Mouse (Mus musculus) megakaryocyte progenitor cell, adult 5-6 weeks (primary cell): ENCODE results near the gene Gtf2e1. TPM values are rescaled to one million over a fixed set of nuclear protein-coding genes. Genes with fewer than 3 reads are reported as not detected.
A peak's percentile ranks its signal among the peaks of the same experiment; 100 is the strongest.

ENCODE experiments used
- ATAC-seq: replicated peaks from 2 replicates; pipeline ENCODE4 v1.8.0; 2016; ENCODE audit warnings: mild to moderate bottlenecking, moderate TSS enrichment, inconsistent platforms; ENCODE audit not compliant: poor library complexity
- total RNA-seq, 2 experiments: library from RNA; stranded (forward) in 1 of 2; stranded (reverse) in 1 of 2; fragments of 157-497, 149-512 nt in 1 of 2; fragments of 200-1000 nt in 1 of 2; gene quantifications; 2 replicates each; pipeline versions ENCODE4 v1.2.3 to v1.2.4; 2015 to 2017

Gene Gtf2e1
- total RNA-seq (2015) (18.8 and 19.5 TPM in 2 replicates), total RNA-seq (2017) (24.9 and 26.6 TPM in 2 replicates)

- peak; percentile 96 for ATAC-seq
Measured at GRCm38 (mm10) chr16:37539611-37540580, at the start of gene Gtf2e1, which contains the start of gene Rabl3. TSS of gene Gtf2e1 (minus strand) at chr16:37539789. TSS of gene Rabl3 (plus strand) at chr16:37539885.

GRCm38 (mm10) chr16:37585129-37585563 is 45.6 kb upstream of the Gtf2e1 start:
- no peak for ATAC-seq

- ATAC-seq = peak; percentile 86
Measured at GRCm38 (mm10) chr16:37584218-37585035, 44.8 kb upstream of the Gtf2e1 start.

GRCm38 (mm10) chr16:37583801-37584200 is 44.2 kb upstream of the Gtf2e1 start:
- ATAC-seq = no peak

- ATAC-seq = no peak
Measured at GRCm38 (mm10) chr16:37583306-37583705, 43.7 kb upstream of the Gtf2e1 start.

- ATAC-seq = no peak
Measured at GRCm38 (mm10) chr16:37581901-37582300, 42.3 kb upstream of the Gtf2e1 start.

GRCm38 (mm10) chr16:37580651-37581050 is 41.1 kb upstream of the Gtf2e1 start:
- no peak for ATAC-seq

GRCm38 (mm10) chr16:37579994-37580393 is 40.4 kb upstream of the Gtf2e1 start, which contains the start of gene Hgd:
TSS of gene Hgd (plus strand) at chr16:37580153.
- no peak for ATAC-seq

GRCm38 (mm10) chr16:37579591-37579990 is 40.0 kb upstream of the Gtf2e1 start:
- no peak for ATAC-seq

- ATAC-seq = no peak
Measured at GRCm38 (mm10) chr16:37575325-37575724, 35.7 kb upstream of the Gtf2e1 start.

GRCm38 (mm10) chr16:37573061-37573460 is 33.5 kb upstream of the Gtf2e1 start:
- no peak for ATAC-seq

GRCm38 (mm10) chr16:37572117-37572754 is 32.6 kb upstream of the Gtf2e1 start:
- ATAC-seq = no peak

GRCm38 (mm10) chr16:37571554-37571953 is 32.0 kb upstream of the Gtf2e1 start:
- no peak for ATAC-seq

GRCm38 (mm10) chr16:37567113-37568050 is 27.8 kb upstream of the Gtf2e1 start:
- ATAC-seq = no peak

GRCm38 (mm10) chr16:37566107-37566506 is 26.5 kb upstream of the Gtf2e1 start:
- ATAC-seq = no peak

- 0 out of 2 replicates have a peak, but pooled peaks have one; percentile 23 for ATAC-seq
Measured at GRCm38 (mm10) chr16:37565117-37565516, 25.5 kb upstream of the Gtf2e1 start.

GRCm38 (mm10) chr16:37562961-37563360 is 23.4 kb upstream of the Gtf2e1 start:
- ATAC-seq = no peak

- no peak for ATAC-seq
Measured at GRCm38 (mm10) chr16:37562414-37562813, 22.8 kb upstream of the Gtf2e1 start.

GRCm38 (mm10) chr16:37552824-37553223 is 13.2 kb upstream of the Gtf2e1 start:
- peak; percentile 60 for ATAC-seq

GRCm38 (mm10) chr16:37550981-37551380 is 11.4 kb upstream of the Gtf2e1 start:
- ATAC-seq = no peak
